Mouse (Mus musculus): ENCODE results near the gene Gm2956. TPM values are rescaled to one million over a fixed set of nuclear protein-coding genes. Genes with fewer than 3 reads are reported as not detected.
"Not testable (repeated sequence)": the region's sequence is repeated elsewhere in the genome, so short reads cannot be mapped to it uniquely, and the experiment has no call there.

The Gm2956 gene
- total RNA-seq (2014; rRNA removed; ENCODE audit: low replicate concordance) (0.95 TPM in 1 of 2 replicates, not detected in the other), polyA plus RNA-seq (2015; fragmentation: Nextera tagmentation; extraction: Ambion mirVana) (0.56 and 1.0 TPM in 2 replicates)

GRCm38 (mm10) chr14:3332087-3332677 is at the start of gene Gm2956:
Gene Gm2956, plus strand, starts transcription at chr14:3332627.
- ATAC-seq (ENCODE audit: insufficient read depth, low read depth); H3K27ac ChIP-seq (ENCODE audit: low read depth); H3K27me3 ChIP-seq (ENCODE audit: control insufficient read depth, insufficient read depth, low read length); H3K9me3 ChIP-seq (replicated peaks; ENCODE audit: control insufficient read depth, low read length); H3K9ac ChIP-seq (replicated peaks; ENCODE audit: low read depth, low read length); H3K36me3 ChIP-seq (replicated peaks; ENCODE audit: control insufficient read depth, insufficient read depth, low read length); H3K4me1 ChIP-seq (ENCODE audit: control insufficient read depth, insufficient read depth): not testable (repeated sequence)
- 0% methylated on average over 2 of the region's 37 CpGs for WGBS
- Histone ChIP-seq H3K4me3 (ENCODE audit: low read depth, low read length) (peak within 1 kb of the TSS; percentile 35), H3K4me2 (ENCODE audit: low read depth, low read length) (peak within 1 kb of the TSS; percentile 51)
- peak; percentile 5 for DNase-seq (ENCODE audit: low spot score)

GRCm38 (mm10) chr14:3333406-3333805 is 979 bp downstream of the Gm2956 start:
- not testable (repeated sequence) for H3K9me3 ChIP-seq (replicated peaks; ENCODE audit: control insufficient read depth, low read length); H3K27me3 ChIP-seq (ENCODE audit: control insufficient read depth, insufficient read depth, low read length); H3K9ac ChIP-seq (replicated peaks; ENCODE audit: low read depth, low read length); H3K27ac ChIP-seq (ENCODE audit: low read depth); H3K4me2 ChIP-seq (ENCODE audit: low read depth, low read length); H3K36me3 ChIP-seq (replicated peaks; ENCODE audit: control insufficient read depth, insufficient read depth, low read length); H3K4me1 ChIP-seq (ENCODE audit: control insufficient read depth, insufficient read depth); H3K4me3 ChIP-seq (ENCODE audit: low read depth, low read length); ATAC-seq (ENCODE audit: insufficient read depth, low read depth)
- 0% methylated on average over 3 of the region's 8 CpGs for WGBS
- DNase-seq (ENCODE audit: low spot score), result peak; percentile 5
- TF ChIP-seq CTCF (IDR thresholded peaks at IDR 0.05; ENCODE audit: low read depth), result peak; percentile 51

- not testable (repeated sequence) for H3K4me3 ChIP-seq (ENCODE audit: low read depth, low read length); H3K9me3 ChIP-seq (replicated peaks; ENCODE audit: control insufficient read depth, low read length); DNase-seq (ENCODE audit: low spot score); H3K36me3 ChIP-seq (replicated peaks; ENCODE audit: control insufficient read depth, insufficient read depth, low read length); H3K4me1 ChIP-seq (ENCODE audit: control insufficient read depth, insufficient read depth); H3K4me2 ChIP-seq (ENCODE audit: low read depth, low read length); H3K27ac ChIP-seq (ENCODE audit: low read depth); H3K9ac ChIP-seq (replicated peaks; ENCODE audit: low read depth, low read length); H3K27me3 ChIP-seq (ENCODE audit: control insufficient read depth, insufficient read depth, low read length); ATAC-seq (ENCODE audit: insufficient read depth, low read depth)
- no CpG with 5 or more reads among the region's 2 CpGs for WGBS
Observed at GRCm38 (mm10) chr14:3394793-3395192, 62.4 kb downstream of the Gm2956 start, which contains the start of gene Gm10413. Gene Gm10413, plus strand, starts transcription at chr14:3395093.

Other genes with a start within 250 kb of the Gm2956 start
- not detected in 2 replicates for gene Gm10340, start 198.6 kb upstream of the Gm2956 start, total RNA-seq (2014; rRNA removed; ENCODE audit: low replicate concordance)
- not detected in 2 replicates for gene Gm10340, start 198.6 kb upstream of the Gm2956 start, polyA plus RNA-seq (2015; fragmentation: Nextera tagmentation; extraction: Ambion mirVana)
- gene Gm5795, start 144.4 kb upstream of the Gm2956 start, total RNA-seq (2014; rRNA removed; ENCODE audit: low replicate concordance), result not detected in 2 replicates
- gene Gm5795, start 144.4 kb upstream of the Gm2956 start, polyA plus RNA-seq (2015; fragmentation: Nextera tagmentation; extraction: Ambion mirVana), result not detected in 2 replicates
- 1.3 and 1.4 TPM in 2 replicates for gene D830030K20Rik, start 124.1 kb upstream of the Gm2956 start, total RNA-seq (2014; rRNA removed; ENCODE audit: low replicate concordance)
- gene D830030K20Rik, start 124.1 kb upstream of the Gm2956 start, polyA plus RNA-seq (2015; fragmentation: Nextera tagmentation; extraction: Ambion mirVana), result 10.9 and 11.2 TPM in 2 replicates
- not detected in 2 replicates for gene Gm10413, start 62.5 kb downstream of the Gm2956 start, total RNA-seq (2014; rRNA removed; ENCODE audit: low replicate concordance)
- gene Gm10413, start 62.5 kb downstream of the Gm2956 start, polyA plus RNA-seq (2015; fragmentation: Nextera tagmentation; extraction: Ambion mirVana), result not detected in 2 replicates
- 2.3 TPM in 1 of 2 replicates, not detected in the other for gene Gm10409, start 80.0 kb downstream of the Gm2956 start, total RNA-seq (2014; rRNA removed; ENCODE audit: low replicate concordance)
- gene Gm10409, start 80.0 kb downstream of the Gm2956 start, polyA plus RNA-seq (2015; fragmentation: Nextera tagmentation; extraction: Ambion mirVana), result 1.8 and 2.0 TPM in 2 replicates
- gene Gm3005, start 95.5 kb downstream of the Gm2956 start, total RNA-seq (2014; rRNA removed; ENCODE audit: low replicate concordance), result 0.53 and 6.6 TPM in 2 replicates
- gene Gm3005, start 95.5 kb downstream of the Gm2956 start, polyA plus RNA-seq (2015; fragmentation: Nextera tagmentation; extraction: Ambion mirVana), result 2.9 and 4.3 TPM in 2 replicates
- gene Gm10408, start 116.8 kb downstream of the Gm2956 start, total RNA-seq (2014; rRNA removed; ENCODE audit: low replicate concordance), result not detected in 2 replicates
- not detected in 2 replicates for gene Gm10408, start 116.8 kb downstream of the Gm2956 start, polyA plus RNA-seq (2015; fragmentation: Nextera tagmentation; extraction: Ambion mirVana)